Mouse (Mus musculus) left cerebral cortex, adult 6 months (tissue): ENCODE data around the gene Rab12. TPM values are rescaled to one million over a fixed set of nuclear protein-coding genes. Genes with fewer than 3 reads are reported as not detected.

Experiments
- long read RNA-seq, 2 experiments: library from polyadenylated mRNA; unstranded; transcript quantifications; one replicate each; pipeline ENCODE4 v2.0.0; 2019 to 2020
- polyA plus RNA-seq: library from polyadenylated mRNA; unstranded; fragments of <200 nt; fragmentation: Nextera tagmentation; gene quantifications from 2 replicates; pipeline ENCODE4 v1.2.3, GENCODE M21; 2021

Rab12 gene
- polyA plus RNA-seq = 20.4 and 28.8 TPM in 2 replicates
- long read RNA-seq, experiment 1, transcript Rab12-205 (6 exons, 2,010 nt) = major isoform, 12 of 28 reads
- long read RNA-seq, experiment 1, partial matches to known transcripts = 10 of 28 reads
- long read RNA-seq, experiment 1, other reads (novel, unspliced or antisense) = 6 of 28 reads
- long read RNA-seq, experiment 2, transcript Rab12-205 (6 exons, 2,010 nt) = major isoform, 5 of 29 reads
- long read RNA-seq, experiment 2, partial matches to known transcripts = 24 of 29 reads
- long read RNA-seq, experiment 2, other reads (novel, unspliced or antisense) = 0 of 29 reads

GRCm38 (mm10) chr17:66519554-66520553, at the start of gene Rab12:
Rab12 (minus strand) TSS chr17:66519729.

GRCm38 (mm10) chr17:66449460-66450341, 69.8 kb downstream of the Rab12 start, which contains the start of gene Mtcl1:
Mtcl1 (minus strand) TSS chr17:66449750.

Other genes starting within 250 kb of the Rab12 start
- gene Mtcl1, start 70.0 kb downstream of the Rab12 start, polyA plus RNA-seq = 6.9 and 7.8 TPM in 2 replicates
- not detected in 2 replicates for gene Themis3, start 74.9 kb upstream of the Rab12 start, polyA plus RNA-seq